Mouse (Mus musculus) testis, adult 2 months (tissue): ENCODE results near the gene Csk.

ENCODE experiments used
- CTCF ChIP-seq: fragments of 200-500 bp; IDR thresholded peaks from 2 replicates; pipeline ENCODE4 v1.5.1; 2012; ENCODE audit warnings: low read depth, mild to moderate bottlenecking, inconsistent platforms, low read length, moderate library complexity; ENCODE audit not compliant: control insufficient read depth, insufficient read depth, insufficient replicate concordance
- POLR2A ChIP-seq: fragments of 200-500 bp; IDR thresholded peaks from 2 replicates; pipeline ENCODE4 v1.6.1; 2012; ENCODE audit warnings: low read depth, mild to moderate bottlenecking, inconsistent platforms, low read length, moderate library complexity; ENCODE audit not compliant: control insufficient read depth

DNA sequence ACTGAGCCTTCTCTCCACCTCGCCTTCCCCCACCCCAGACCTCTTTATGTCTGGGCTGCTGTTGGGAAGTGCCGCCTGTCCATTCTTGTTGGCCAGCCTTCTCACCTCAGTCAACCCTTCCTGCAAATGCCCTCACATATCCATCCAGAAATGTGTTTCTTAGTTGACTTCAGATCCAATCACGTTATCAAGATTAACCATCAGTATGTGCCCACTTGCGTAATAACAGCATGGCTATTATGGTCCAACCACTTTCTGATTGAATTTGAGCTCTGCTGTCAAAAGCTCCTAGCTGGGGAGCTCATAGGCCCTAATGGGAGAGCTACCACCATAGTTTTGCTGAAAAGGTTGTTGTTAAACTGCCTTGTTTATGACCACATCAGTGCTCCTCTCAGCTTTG, 17.6 kb upstream of the Csk start:
- TF ChIP-seq CTCF (no peak), POLR2A (no peak)
